Mouse (Mus musculus) CH12.LX (cell line): ENCODE measurements at regions not wholly inside any gene's neighbourhood (a gene's known extent, or its start where the extent isn't known, plus 50 kb on each side); places are given as distances from the start of the nearest gene placed in this dataset.

Experiments
- CHD1 ChIP-seq: IDR thresholded peaks from 2 replicates; pipeline ENCODE4 v1.6.1; 2012; ENCODE audit warnings: low read depth, low read length, improper control_type of control experiment, inconsistent platforms
- CTCF ChIP-seq, 2 experiments: IDR thresholded peaks in 1 of 2; conservative IDR thresholded peaks in 1 of 2; 2 replicates each; pipeline ENCODE4 v1.5.1; 2011 to 2012; ENCODE audit warnings: low read depth in 2 of 2, low read length in 2 of 2, improper control_type of control experiment in 1 of 2, inconsistent platforms in 1 of 2, mild to moderate bottlenecking in 1 of 2, moderate library complexity in 1 of 2
- EP300 ChIP-seq: IDR thresholded peaks from 2 replicates; pipeline ENCODE4 v1.6.1; 2011; ENCODE audit warnings: low read length, improper control_type of control experiment
- JUN ChIP-seq: IDR thresholded peaks from 2 replicates; pipeline ENCODE4 v1.6.1; 2011; ENCODE audit warnings: low read depth, mild to moderate bottlenecking, low read length, improper control_type of control experiment, moderate library complexity; ENCODE audit not compliant: insufficient read depth
- MAX ChIP-seq: IDR thresholded peaks from 2 replicates; pipeline ENCODE4 v1.6.1; 2011; ENCODE audit warnings: low read length, improper control_type of control experiment
- MXI1 ChIP-seq: IDR thresholded peaks from 2 replicates; pipeline ENCODE4 v1.6.1; 2011; ENCODE audit warnings: mild to moderate bottlenecking, low read depth, low read length, improper control_type of control experiment
- NELFE ChIP-seq: IDR thresholded peaks from 2 replicates; pipeline ENCODE4 v1.6.1; 2011; ENCODE audit warnings: low read depth, low read length, improper control_type of control experiment
- POLR2A ChIP-seq: IDR thresholded peaks from 2 replicates; pipeline ENCODE4 v1.6.1; 2011; ENCODE audit warnings: low read depth, mild to moderate bottlenecking, improper control_type of control experiment, low read length
- TBP ChIP-seq: conservative IDR thresholded peaks from 2 replicates; pipeline ENCODE4 v1.6.1; 2011; ENCODE audit warnings: low read depth, low read length, improper control_type of control experiment
- TCF12 ChIP-seq: IDR thresholded peaks from 2 replicates; pipeline ENCODE4 v1.6.1; 2014; ENCODE audit warnings: low read depth, mild to moderate bottlenecking, inconsistent platforms, low read length, improper control_type of control experiment
- USF1 ChIP-seq: IDR thresholded peaks from 2 replicates; pipeline ENCODE4 v1.6.1; 2014; ENCODE audit warnings: low read depth, mild to moderate bottlenecking, inconsistent platforms, low read length, improper control_type of control experiment

DNA sequence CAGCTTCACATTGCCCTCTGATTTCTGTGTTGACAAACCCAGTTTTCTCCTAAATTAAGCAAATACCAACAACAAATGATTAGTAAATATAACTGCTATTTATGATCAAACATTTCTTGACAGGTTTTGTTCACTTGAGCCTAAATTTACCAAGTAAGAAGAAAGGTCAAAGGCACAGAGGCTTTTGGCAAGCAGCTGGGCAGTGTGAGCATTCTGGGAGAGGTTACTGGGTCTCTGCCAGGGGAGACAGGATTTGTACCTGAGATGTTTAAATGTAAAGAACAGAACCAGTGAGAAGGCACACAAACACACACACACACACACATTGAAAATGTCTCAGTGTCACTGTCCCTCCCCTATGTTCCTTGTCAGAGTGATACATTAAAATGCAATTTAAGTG, 367.0 kb upstream of the Nr2f2 start:
- no peak for TF ChIP-seq MAX
- TF ChIP-seq CTCF (conservative IDR thresholded peaks at IDR 0.05 in 1 of 2, IDR thresholded peaks at IDR 0.05 in 1 of 2; ENCODE audit: low read depth in 2 of 2, low read length in 2 of 2) = no peak
- TF ChIP-seq EP300 = no peak
- TF ChIP-seq NELFE = no peak
- TF ChIP-seq JUN = no peak
- TF ChIP-seq TCF12 = no peak
- TF ChIP-seq POLR2A = no peak
- TF ChIP-seq TBP = no peak
- no peak for TF ChIP-seq USF1
- TF ChIP-seq CHD1 = no peak
- no peak for TF ChIP-seq MXI1
